Mouse (Mus musculus) cerebellum, adult 9-11 months (tissue): ENCODE measurements around the gene P2ry6.

Experiments
- DNase-seq: peaks from one replicate; pipeline ENCODE4 v3.0.0; 2022

Gene P2ry6

GRCm38 (mm10) chr7:100937481-100937880, 37.0 kb downstream of the P2ry6 start:
- no peak for DNase-seq

DNA sequence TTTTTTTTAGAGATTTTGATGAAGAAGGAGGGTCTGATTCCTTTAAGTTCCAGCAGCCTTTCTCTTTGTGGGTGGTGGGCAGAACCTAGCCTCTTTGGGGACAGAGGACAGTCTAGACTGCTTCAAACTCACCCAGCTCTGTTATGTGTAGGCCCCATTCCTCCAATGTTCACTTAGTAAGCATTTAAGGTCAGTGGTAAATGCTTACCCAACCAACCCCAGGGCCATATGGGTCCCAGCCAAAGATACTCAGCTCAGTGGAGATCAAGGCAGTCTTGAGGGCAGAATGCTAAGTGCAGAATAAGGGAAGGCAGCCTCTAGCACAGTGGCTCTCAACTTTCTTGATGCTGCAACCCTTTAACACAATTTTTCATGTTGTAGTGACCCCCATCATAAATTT, 40.9 kb downstream of the P2ry6 start:
- no peak for DNase-seq

DNA sequence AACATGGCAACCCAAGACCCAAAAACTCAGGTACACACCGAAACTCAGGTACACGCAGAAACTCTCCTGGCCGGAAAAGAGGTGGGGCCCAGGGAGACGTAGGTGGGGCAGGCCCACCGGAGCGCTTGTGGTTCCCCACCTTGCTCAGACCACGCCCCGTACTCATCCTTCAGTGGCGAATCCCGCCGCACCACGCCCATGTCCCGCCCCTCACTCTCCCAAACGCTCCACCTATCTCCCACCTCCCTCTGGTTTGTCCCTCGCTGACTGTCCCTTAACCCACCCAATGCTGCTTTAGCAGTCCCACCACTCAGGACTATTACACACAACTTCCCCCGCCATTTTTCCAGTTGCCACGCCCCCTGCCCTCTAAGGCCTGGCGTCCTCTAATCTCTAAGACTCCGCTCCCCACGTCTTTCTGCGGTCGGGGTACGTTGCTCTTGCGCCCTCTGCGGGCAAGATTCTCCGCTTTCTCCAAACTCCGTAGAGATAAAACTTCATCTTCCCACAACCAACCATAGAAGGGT, 41.9 kb downstream of the P2ry6 start:
- DNase-seq: peak; percentile 33

GRCm38 (mm10) chr7:100931926-100932480, 42.4 kb downstream of the P2ry6 start, which contains the start of gene Arhgef17:
Gene Arhgef17, minus strand, starts transcription at chr7:100932107.
- no peak for DNase-seq

GRCm38 (mm10) chr7:100931316-100931925, 43.0 kb downstream of the P2ry6 start:
- no peak for DNase-seq

GRCm38 (mm10) chr7:100930619-100931315, 43.7 kb downstream of the P2ry6 start:
- DNase-seq: no peak

DNA sequence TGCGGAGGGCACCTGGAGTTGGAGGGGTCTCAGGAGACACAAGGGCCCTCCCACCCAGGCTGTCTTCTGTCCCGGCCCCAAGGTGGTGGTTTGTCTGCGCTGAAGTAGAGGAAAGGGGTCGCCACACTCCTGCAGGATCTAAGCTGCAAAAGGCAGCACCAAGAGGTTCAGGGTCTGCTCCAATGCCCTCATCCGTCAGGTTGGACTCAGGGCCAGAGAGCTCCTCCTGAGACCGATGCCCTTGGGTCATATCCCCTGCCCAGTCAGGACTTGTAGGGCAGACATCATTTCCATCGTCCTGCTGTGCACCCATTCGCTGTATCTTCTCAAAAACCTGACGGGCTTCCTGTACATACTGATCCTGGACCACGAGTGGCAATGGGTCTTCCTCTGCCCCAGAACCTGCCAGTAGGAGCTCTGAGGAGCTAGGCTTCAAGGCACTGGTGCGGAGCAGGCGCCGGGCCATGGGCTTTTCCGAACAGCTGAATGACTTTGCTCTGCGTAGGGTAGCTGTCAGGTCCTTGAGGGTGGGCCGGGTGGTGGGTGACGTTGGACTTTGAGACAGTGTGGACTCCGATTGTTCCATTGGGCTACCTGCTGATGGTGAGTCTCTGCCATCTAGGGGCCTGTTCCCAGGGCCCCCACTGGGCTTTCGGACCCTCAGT, 44.7 kb downstream of the P2ry6 start:
- DNase-seq: no peak

- DNase-seq: no peak
Observed at GRCm38 (mm10) chr7:100928456-100928855, 46.0 kb downstream of the P2ry6 start.

DNA sequence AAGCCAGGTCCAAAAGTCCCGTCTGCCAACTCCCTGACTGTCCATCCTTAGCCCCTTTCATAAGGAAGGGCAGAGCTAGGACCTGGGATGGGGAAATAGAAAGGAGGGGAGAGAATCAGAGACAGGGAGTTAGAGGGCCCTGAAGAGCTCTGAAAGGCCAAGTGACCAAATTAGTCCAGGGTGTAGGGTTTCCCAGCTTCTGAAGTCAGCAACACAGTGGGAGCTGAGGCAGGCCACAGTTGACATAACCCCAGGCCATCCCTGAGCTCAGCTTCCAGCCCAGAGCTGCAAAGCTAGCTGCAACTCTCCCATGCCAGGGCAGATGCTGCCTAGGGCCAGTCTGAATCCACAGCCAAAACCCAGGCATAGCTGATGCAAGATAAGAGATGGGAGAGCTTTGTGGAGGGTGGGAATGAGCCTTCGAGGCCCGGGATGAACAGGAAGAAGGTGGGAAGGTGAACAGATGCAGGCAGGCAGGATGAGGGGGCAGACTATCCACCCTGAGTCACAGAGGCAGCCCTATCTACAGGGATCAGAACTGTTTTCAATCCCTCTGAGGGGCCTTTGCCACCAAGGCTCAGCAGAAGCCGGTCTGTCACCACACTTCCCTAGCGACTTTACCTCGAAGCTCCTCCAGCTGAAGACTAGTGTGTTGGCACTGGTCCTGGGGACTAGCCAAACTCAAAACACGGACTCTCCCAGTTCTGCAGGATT, 47.0 kb downstream of the P2ry6 start:
- DNase-seq: no peak

- no peak for DNase-seq
Observed at GRCm38 (mm10) chr7:100926311-100926923, 48.0 kb downstream of the P2ry6 start.

- no peak for DNase-seq
Observed at GRCm38 (mm10) chr7:100924674-100925445, 49.6 kb downstream of the P2ry6 start.

DNA sequence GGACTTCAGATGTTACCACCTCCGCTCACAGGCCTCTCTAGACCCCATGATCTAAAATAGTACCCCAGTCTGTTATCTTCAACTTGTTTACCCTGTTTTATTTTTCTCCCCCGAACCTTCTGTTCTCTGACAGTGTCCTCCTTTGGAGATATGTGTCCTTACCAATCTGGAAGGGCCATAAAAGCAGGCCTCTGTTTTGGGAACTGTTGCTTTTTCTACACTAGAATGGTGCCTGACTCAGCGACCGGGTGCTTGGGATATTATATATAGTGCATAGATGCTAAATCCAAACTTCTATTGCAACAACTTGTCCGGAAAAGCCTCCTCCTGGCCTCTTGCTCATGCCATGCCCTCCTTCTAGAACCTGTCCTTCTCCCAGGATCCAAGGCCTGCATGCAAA, 50.2 kb downstream of the P2ry6 start:
- no peak for DNase-seq

- no peak for DNase-seq
Observed at GRCm38 (mm10) chr7:100922907-100923306, 51.5 kb downstream of the P2ry6 start.

- DNase-seq: no peak
Observed at GRCm38 (mm10) chr7:100921289-100921688, 53.2 kb downstream of the P2ry6 start.

- no peak for DNase-seq
Observed at GRCm38 (mm10) chr7:100919809-100920107, 54.7 kb downstream of the P2ry6 start.

GRCm38 (mm10) chr7:100919006-100919808, 55.2 kb downstream of the P2ry6 start:
- no peak for DNase-seq

- no peak for DNase-seq
Observed at GRCm38 (mm10) chr7:100918176-100918575, 56.3 kb downstream of the P2ry6 start.

DNA sequence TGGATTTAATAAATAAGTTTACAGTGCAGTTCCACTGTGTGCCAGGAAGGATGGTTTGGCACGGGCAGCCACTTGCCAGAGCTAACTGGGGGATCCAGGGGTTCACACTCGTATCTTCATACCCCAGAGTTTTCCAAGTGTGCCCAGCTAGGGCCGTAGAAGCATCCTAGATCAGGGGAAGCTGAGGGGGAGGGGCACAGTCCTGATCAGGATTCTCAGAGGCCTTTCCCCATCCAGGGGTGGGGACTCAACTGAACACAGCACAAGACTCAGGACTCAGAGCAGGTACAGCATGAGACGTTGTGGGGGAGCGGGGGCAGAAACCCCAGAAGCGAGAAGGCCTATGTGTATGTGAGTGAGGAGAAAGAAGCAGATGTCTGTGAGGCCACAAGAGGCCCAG, 56.7 kb downstream of the P2ry6 start:
- DNase-seq: no peak

- no peak for DNase-seq
Observed at GRCm38 (mm10) chr7:100916526-100916925, 57.9 kb downstream of the P2ry6 start.

DNA sequence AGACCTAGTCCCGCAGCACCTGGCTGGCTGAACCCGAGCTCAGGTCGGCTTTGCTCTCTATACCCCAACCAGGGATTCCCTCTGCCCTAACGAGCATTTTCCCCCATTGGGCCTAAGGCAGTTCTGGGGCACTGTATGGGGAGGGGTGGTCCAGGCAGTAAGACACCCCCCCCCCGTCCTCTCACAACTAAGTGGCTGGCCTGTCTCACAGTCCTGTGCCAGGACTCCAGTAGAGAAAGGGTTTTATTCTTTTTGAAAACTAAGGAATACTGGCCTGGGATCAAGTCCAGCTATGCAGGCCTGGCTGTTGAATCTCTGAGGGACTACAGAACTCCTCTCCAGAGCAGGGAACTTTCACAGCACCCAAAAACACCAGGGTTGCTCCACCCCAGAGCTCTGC, 59.2 kb downstream of the P2ry6 start:
- DNase-seq: no peak

GRCm38 (mm10) chr7:100911791-100912190, 62.7 kb downstream of the P2ry6 start:
- no peak for DNase-seq
